Mouse (Mus musculus) stomach, postnatal 0 days (tissue): ENCODE data around the gene Cd36.

Experiments used
- CTCF ChIP-seq: IDR thresholded peaks from 2 replicates; pipeline ENCODE4 v1.5.1; 2016; ENCODE audit warnings: antibody characterized with exemption, low read depth, mild to moderate bottlenecking, moderate library complexity
- EP300 ChIP-seq: optimal IDR thresholded peaks from 2 replicates; pipeline ENCODE3; 2016; ENCODE audit warnings: antibody characterized with exemption

DNA sequence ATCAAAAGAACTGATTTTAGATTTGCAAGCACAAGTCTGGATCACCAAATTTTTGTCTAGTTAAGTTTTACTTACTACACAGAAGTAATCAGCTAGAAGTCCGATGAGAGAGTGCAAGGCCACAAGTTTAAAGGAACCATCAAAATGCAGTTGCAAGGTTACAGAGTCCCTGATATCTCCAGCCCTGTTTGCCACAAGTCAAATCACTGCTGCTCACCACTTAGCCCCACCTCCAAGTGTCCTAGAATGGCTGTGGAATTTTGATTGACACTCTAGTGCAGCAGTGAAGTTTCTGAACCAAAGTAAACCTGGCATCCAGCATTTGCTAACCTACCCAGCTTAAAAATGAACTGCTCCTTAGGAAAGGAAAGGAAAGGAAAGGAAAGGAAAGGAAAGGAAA, 39.0 kb downstream of the Cd36 start:
- no peak for TF ChIP-seq CTCF
- no peak for TF ChIP-seq EP300
